Mouse (Mus musculus) heart, adult 2 months (tissue): ENCODE measurements around the gene Rpl13a.

Experiments used
- CTCF ChIP-seq: fragments of 200-600 bp; IDR thresholded peaks from 2 replicates; pipeline ENCODE4 v1.8.1; 2022; ENCODE audit warnings: antibody characterized with exemption, mild to moderate bottlenecking, moderate library complexity
- EP300 ChIP-seq: fragments of 200-500 bp; IDR thresholded peaks from 2 replicates; pipeline ENCODE4 v1.6.1; 2011; ENCODE audit warnings: low read depth, low read length, control low read depth; ENCODE audit not compliant: insufficient read depth
- POLR2A ChIP-seq: fragments of 200-500 bp; IDR thresholded peaks from 2 replicates; pipeline ENCODE4 v1.6.1; 2011; ENCODE audit warnings: mild to moderate bottlenecking, low read depth, low read length, control low read depth; ENCODE audit not compliant: insufficient read depth

- TF ChIP-seq EP300 (peak; percentile 86; the same call in 1 of the 2 replicates), POLR2A (peak; percentile 93), CTCF (no peak)
Measured at GRCm38 (mm10) chr7:45121404-45121803, 7.2 kb downstream of the Rpl13a start.
